In genomic region chr12:24898226-24898625, GRCm38 (mm10) we compare ENCODE assay signal across 21 mouse cellular contexts.
DNase-seq lines count a peak whose midpoint lies in the region; ATAC-seq lines count a peak whose summit lies in the region.
"Had no signal": no experiment of that assay in that cellular context is flagged by ENCODE, and none has a peak within 500 bp of the region (broad histone marks: within the 10 kb centered on the region; RNA-seq: fewer than 3 reads in every experiment).

No protein-coding gene starts in this region.

- H3K4me1 ChIP-seq in embryonic facial prominence, embryonic 15.5 days = peaks cover 9% of the 10 kb centered on the region
- H3K4me1 ChIP-seq in embryonic facial prominence, embryonic 10.5 days = peaks cover 24% of the 10 kb centered on the region
- H3K4me1 ChIP-seq in neural tube, embryonic 13.5 days (replicated peaks) = peaks cover 16% of the 10 kb centered on the region
- peaks cover 44% of the 10 kb centered on the region for H3K4me1 ChIP-seq in kidney, embryonic 15.5 days

- no peak overlapping the region for H3K4me2 ChIP-seq in embryonic facial prominence, embryonic 15.5 days (replicated peaks)
- H3K4me2 ChIP-seq in neural tube, embryonic 13.5 days = no peak overlapping the region
- H3K4me2 ChIP-seq in kidney, embryonic 15.5 days = no peak overlapping the region
- H3K4me2 ChIP-seq: midbrain, embryonic 15.5 days had no signal

- no peaks in the 10 kb centered on the region for H3K9me3 ChIP-seq in embryonic facial prominence, embryonic 15.5 days (replicated peaks)
- H3K9me3 ChIP-seq in embryonic facial prominence, embryonic 10.5 days = no peaks in the 10 kb centered on the region
- no peaks in the 10 kb centered on the region for H3K9me3 ChIP-seq in neural tube, embryonic 13.5 days
- H3K9me3 ChIP-seq in kidney, embryonic 15.5 days (replicated peaks) = no peaks in the 10 kb centered on the region
- H3K9me3 ChIP-seq: megakaryocyte, embryonic 14.5 days; midbrain, embryonic 15.5 days had no signal

- no peak overlapping the region for H3K9ac ChIP-seq in embryonic facial prominence, embryonic 15.5 days
- no peak overlapping the region for H3K9ac ChIP-seq in neural tube, embryonic 13.5 days
- H3K9ac ChIP-seq in kidney, embryonic 15.5 days = no peak overlapping the region
- H3K9ac ChIP-seq: midbrain, embryonic 15.5 days had no signal

- H3K36me3 ChIP-seq in embryonic facial prominence, embryonic 15.5 days = peaks cover 24% of the 10 kb centered on the region; the same call in 1 of the 2 replicates
- peaks cover 66% of the 10 kb centered on the region for H3K36me3 ChIP-seq in embryonic facial prominence, embryonic 10.5 days (replicated peaks)
- H3K36me3 ChIP-seq in neural tube, embryonic 13.5 days = peaks cover 50% of the 10 kb centered on the region
- H3K36me3 ChIP-seq in kidney, embryonic 15.5 days = peaks cover 18% of the 10 kb centered on the region

- H3K27me3 ChIP-seq in embryonic facial prominence, embryonic 15.5 days = no peaks in the 10 kb centered on the region
- H3K27me3 ChIP-seq in embryonic facial prominence, embryonic 10.5 days (replicated peaks; ENCODE audit: low read depth, poor library complexity, severe bottlenecking) = no peaks in the 10 kb centered on the region
- H3K27me3 ChIP-seq in neural tube, embryonic 13.5 days = no peaks in the 10 kb centered on the region
- H3K27me3 ChIP-seq in kidney, embryonic 15.5 days = no peaks in the 10 kb centered on the region
- H3K27me3 ChIP-seq: megakaryocyte, embryonic 14.5 days; midbrain, embryonic 15.5 days had no signal

- no peak for ATAC-seq in embryonic facial prominence, embryonic 15.5 days (ENCODE audit: insufficient number of reproducible peaks, low FRiP score, low TSS enrichment, low read depth)
- no peak for ATAC-seq in neural tube, embryonic 13.5 days (ENCODE audit: low read depth)
- no peak; the same call in 1 of the 2 replicates for ATAC-seq in kidney, embryonic 15.5 days (replicated peaks; ENCODE audit: low FRiP score)
- ATAC-seq: forebrain, embryonic 14.5 days; midbrain, embryonic 15.5 days had no signal

- DNase-seq in embryonic facial prominence, embryonic 10.5 days (ENCODE audit: low spot score) = no peak
- no peak for DNase-seq in neural tube, embryonic 10.5 days (ENCODE audit: extremely low spot score, low spot score)
- DNase-seq in lung, postnatal 25 days (ENCODE audit: low spot score) = no peak
- no peak for DNase-seq in left cerebral cortex, postnatal 25 days (ENCODE audit: low spot score in 2 of 2)
- DNase-seq in spleen, postnatal 36 days (ENCODE audit: low spot score in 2 of 2) = no peak
- DNase-seq: adrenal gland, postnatal 14 days; cerebellum, adult 8-10 months; cerebellum, postnatal 36 days; embryo, embryonic 11 days; gastrocnemius, adult 2 months; liver; lung, postnatal 14 days; thymus, adult 2 months; thymus, postnatal 4 days had no signal

- 0 out of 2 replicates have a peak overlapping the region, but pooled peaks have one; percentile 7 for H3K27ac ChIP-seq in embryonic facial prominence, embryonic 15.5 days (replicated peaks)
- H3K27ac ChIP-seq in embryonic facial prominence, embryonic 10.5 days (replicated peaks) = no peak overlapping the region
- H3K27ac ChIP-seq in neural tube, embryonic 13.5 days (replicated peaks) = 0 out of 2 replicates have a peak overlapping the region, but pooled peaks have one; percentile 33
- H3K27ac ChIP-seq in kidney, embryonic 15.5 days = peak overlapping the region; percentile 86
- H3K27ac ChIP-seq: gastrocnemius, adult 2 months; midbrain, embryonic 15.5 days; stomach, postnatal 0 days had no signal

- intact Hi-C loops in left cerebral cortex, postnatal 25 days (cut with DNase I) = no loop called here

- WGBS in embryonic facial prominence, embryonic 15.5 days = 87% methylated on average over 9 of the region's 9 CpGs
- 88% methylated on average over 9 of the region's 9 CpGs for WGBS in embryonic facial prominence, embryonic 10.5 days
- WGBS in neural tube, embryonic 13.5 days = 68% methylated on average over 9 of the region's 9 CpGs
- 59% methylated on average over 9 of the region's 9 CpGs for WGBS in kidney, embryonic 15.5 days

- H3K4me3 ChIP-seq in embryonic facial prominence, embryonic 15.5 days (replicated peaks) = no peak overlapping the region
- no peak overlapping the region for H3K4me3 ChIP-seq in embryonic facial prominence, embryonic 10.5 days
- no peak overlapping the region for H3K4me3 ChIP-seq in neural tube, embryonic 13.5 days
- no peak overlapping the region for H3K4me3 ChIP-seq in kidney, embryonic 15.5 days (replicated peaks)
- H3K4me3 ChIP-seq: gastrocnemius, adult 2 months; megakaryocyte, embryonic 14.5 days; midbrain, embryonic 15.5 days had no signal
